Mouse (Mus musculus) CD4-positive, CD25-positive, alpha-beta regulatory T cell, adult 4 months (primary cell): Measurements from ENCODE around the gene Clec4d. TPM values are rescaled to one million over a fixed set of nuclear protein-coding genes. Genes with fewer than 3 reads are reported as not detected.

ENCODE experiments used
- polyA plus RNA-seq, 2 experiments: library from polyadenylated mRNA; unstranded; fragments of 100-300 nt; shearing (Covaris generic); gene quantifications; one replicate each; pipeline ENCODE4 v1.2.1; 2017

The Clec4d gene
- polyA plus RNA-seq, 2 experiments from 2014 or later = not detected

Other genes starting within 250 kb of the Clec4d start
- gene Clec4b1, start 212.1 kb upstream of the Clec4d start, polyA plus RNA-seq = not detected
- gene Clec4a2, start 155.7 kb upstream of the Clec4d start, polyA plus RNA-seq = under 1 TPM in 1 of 2 experiments, not detected in 1; 0.52 TPM
- gene Clec4b2, start 89.2 kb upstream of the Clec4d start, polyA plus RNA-seq = not detected
- 1 to 10 TPM in 1 of 2 experiments, under 1 TPM in 1; 0.58 to 1.1 TPM for gene Clec4n, start 32.3 kb upstream of the Clec4d start, polyA plus RNA-seq
- gene Clec4e, start 27.8 kb downstream of the Clec4d start, polyA plus RNA-seq = under 1 TPM in 1 of 2 experiments, not detected in 1; 0.26 TPM
- gene Vmn2r19, start 46.2 kb downstream of the Clec4d start, polyA plus RNA-seq = not detected
- gene Vmn2r20, start 156.0 kb downstream of the Clec4d start, polyA plus RNA-seq = under 1 TPM in 1 of 2 experiments, not detected in 1; 0.01 TPM